Mouse (Mus musculus): ENCODE data around the gene Klk1. TPM values are rescaled to one million over a fixed set of nuclear protein-coding genes. Genes with fewer than 3 reads are reported as not detected.
"Not testable (repeated sequence)": the region's sequence is repeated elsewhere in the genome, so short reads cannot be mapped to it uniquely, and the experiment has no call there.

Klk1 gene
- polyA plus RNA-seq, 1 experiment, result 4,551 TPM

DNA sequence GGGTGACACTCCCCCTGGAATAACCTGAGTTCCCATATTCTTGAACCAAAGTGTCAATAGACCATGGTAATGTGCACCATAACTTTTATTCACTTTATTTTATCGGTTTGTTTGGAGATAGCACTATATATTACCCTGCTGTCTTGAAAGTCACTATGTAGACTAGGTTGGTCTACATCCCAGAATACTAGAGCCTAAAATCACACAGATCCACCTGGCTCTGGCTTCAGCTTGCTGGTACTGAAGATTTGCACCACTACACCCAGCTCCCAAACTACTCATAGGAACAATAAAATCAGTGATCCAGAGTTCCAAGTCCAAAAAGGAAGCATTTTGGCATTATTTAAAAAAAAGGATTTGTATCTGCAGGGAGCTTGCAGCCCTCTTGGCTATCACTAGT lies 9.5 kb upstream of the Klk1 start, which contains the start of gene Klk1b5:
Gene Klk1b5 (plus strand): TSS at position 301 of the 400 bp plus-strand sequence.
- DNase-seq, result no peak
- H3K27ac ChIP-seq (ENCODE audit: insufficient read depth, low read depth, low read length), result no peak within 1 kb of the TSS
- TF ChIP-seq POLR2A (IDR thresholded peaks at IDR 0.05; ENCODE audit: low read depth, low read length), result no peak
- TF ChIP-seq CTCF (conservative IDR thresholded peaks at IDR 0.05; ENCODE audit: insufficient read depth, insufficient read length, low read depth, low read length), result no peak
- WGBS, result 68% methylated on average over 1 of the region's 1 CpGs
- 0 out of 2 replicates have a peak, but pooled peaks cover 2% of the 10 kb centered on the region for H3K4me1 ChIP-seq (ENCODE audit: control insufficient read depth, insufficient read depth, low read length)
- H3K4me3 ChIP-seq (ENCODE audit: insufficient read depth, low read depth, low read length), result no peak within 1 kb of the TSS
- no peaks in the 10 kb centered on the region for H3K27me3 ChIP-seq (replicated peaks; ENCODE audit: control insufficient read depth, insufficient read depth, low read length)
- no peaks in the 10 kb centered on the region for H3K36me3 ChIP-seq (ENCODE audit: control insufficient read depth, insufficient read depth, low read length)

DNA sequence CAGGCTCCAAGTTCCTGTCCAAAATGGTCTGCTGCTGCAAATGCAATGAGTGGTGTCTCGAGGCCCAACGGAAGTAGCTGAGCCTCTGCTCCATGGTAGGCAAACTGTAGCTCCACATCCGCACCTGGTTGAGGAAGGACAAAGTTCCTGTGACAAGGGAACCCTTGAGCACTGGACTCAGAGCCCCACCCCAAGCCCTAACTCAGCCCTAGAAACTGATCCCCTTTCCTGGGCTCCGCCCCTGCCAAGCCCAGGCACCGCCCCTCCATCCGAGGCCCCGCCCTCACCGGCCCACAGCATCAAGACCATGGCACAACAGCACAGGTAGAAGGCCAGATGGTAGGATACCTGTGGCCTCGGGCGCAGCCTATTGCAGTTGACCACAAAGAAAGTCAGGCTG lies 3.6 kb upstream of the Klk1 start:
- H3K36me3 ChIP-seq (ENCODE audit: control insufficient read depth, insufficient read depth, low read length); DNase-seq; H3K27me3 ChIP-seq (replicated peaks; ENCODE audit: control insufficient read depth, insufficient read depth, low read length); H3K4me1 ChIP-seq (ENCODE audit: control insufficient read depth, insufficient read depth, low read length); H3K4me3 ChIP-seq (ENCODE audit: insufficient read depth, low read depth, low read length); H3K27ac ChIP-seq (ENCODE audit: insufficient read depth, low read depth, low read length): not testable (repeated sequence)
- WGBS, result 83% methylated on average over 9 of the region's 10 CpGs

DNA sequence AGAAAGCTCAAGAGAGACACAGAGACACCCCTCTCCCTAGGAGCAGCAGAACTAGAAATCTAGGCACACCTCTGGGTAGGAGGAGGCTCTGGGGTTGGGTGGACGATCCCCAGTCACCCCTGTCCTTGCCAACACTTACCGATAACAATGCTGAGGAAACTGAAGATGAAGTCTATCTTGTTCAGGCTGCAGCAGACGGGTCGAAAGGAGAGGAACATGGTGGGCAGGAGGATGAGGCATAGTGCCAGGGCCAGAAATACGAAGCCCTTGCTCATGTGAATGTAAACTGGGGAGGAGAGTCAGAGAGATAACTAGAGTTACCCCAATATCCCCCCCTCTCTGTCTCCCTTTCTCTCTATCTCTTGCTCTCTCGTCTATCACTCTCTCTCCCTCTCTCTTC lies 2.8 kb upstream of the Klk1 start:
- H3K4me3 ChIP-seq (ENCODE audit: insufficient read depth, low read depth, low read length); H3K36me3 ChIP-seq (ENCODE audit: control insufficient read depth, insufficient read depth, low read length); H3K27ac ChIP-seq (ENCODE audit: insufficient read depth, low read depth, low read length); H3K4me1 ChIP-seq (ENCODE audit: control insufficient read depth, insufficient read depth, low read length); DNase-seq; H3K27me3 ChIP-seq (replicated peaks; ENCODE audit: control insufficient read depth, insufficient read depth, low read length): not testable (repeated sequence)
- WGBS, result 82% methylated on average over 6 of the region's 6 CpGs

- 40% methylated on average over 3 of the region's 3 CpGs for WGBS
- H3K4me3 ChIP-seq (ENCODE audit: insufficient read depth, low read depth, low read length), result no peak within 1 kb of the TSS
- H3K4me1 ChIP-seq (ENCODE audit: control insufficient read depth, insufficient read depth, low read length), result no peaks in the 10 kb centered on the region
- H3K27ac ChIP-seq (ENCODE audit: insufficient read depth, low read depth, low read length), result peak within 1 kb of the TSS; percentile 9; the same call in 1 of the 2 replicates
- no peaks in the 10 kb centered on the region for H3K36me3 ChIP-seq (ENCODE audit: control insufficient read depth, insufficient read depth, low read length)
- no peaks in the 10 kb centered on the region for H3K27me3 ChIP-seq (replicated peaks; ENCODE audit: control insufficient read depth, insufficient read depth, low read length)
- peak; percentile 13 for DNase-seq
- TF ChIP-seq POLR2A (IDR thresholded peaks at IDR 0.05; ENCODE audit: low read depth, low read length) (no peak), CTCF (conservative IDR thresholded peaks at IDR 0.05; ENCODE audit: insufficient read depth, insufficient read length, low read depth, low read length) (no peak)
Measured at GRCm38 (mm10) chr7:44235909-44236308, 10.7 kb downstream of the Klk1 start, which contains the start of gene Gm36864. Gene Gm36864, plus strand, starts transcription at chr7:44236177.

DNA sequence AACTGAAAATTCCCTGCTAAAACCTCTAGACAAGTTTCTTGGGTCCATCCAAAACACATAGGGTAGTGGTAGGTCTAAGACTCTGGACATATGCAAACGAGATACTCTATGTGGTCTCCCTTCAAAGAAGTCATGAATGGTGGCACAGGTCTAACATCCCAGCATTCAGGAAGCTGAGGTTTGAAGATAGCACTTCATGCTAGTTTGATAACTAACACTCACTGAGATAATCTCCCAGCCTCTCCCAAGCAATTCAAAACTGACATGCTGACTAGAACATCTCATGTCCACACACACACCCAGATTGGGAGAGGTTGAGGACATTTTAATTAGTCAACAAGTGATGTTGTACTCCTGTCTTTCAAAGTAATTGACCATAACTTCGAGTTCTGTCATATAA lies 14.8 kb downstream of the Klk1 start:
- no peak for DNase-seq
- Histone ChIP-seq H3K36me3 (ENCODE audit: control insufficient read depth, insufficient read depth, low read length) (no peaks in the 10 kb centered on the region), H3K27ac (ENCODE audit: insufficient read depth, low read depth, low read length) (peak overlapping the region; percentile 89; the same call in 1 of the 2 replicates), H3K27me3 (replicated peaks; ENCODE audit: control insufficient read depth, insufficient read depth, low read length) (no peaks in the 10 kb centered on the region), H3K4me1 (ENCODE audit: control insufficient read depth, insufficient read depth, low read length) (no peaks in the 10 kb centered on the region), H3K4me3 (ENCODE audit: insufficient read depth, low read depth, low read length) (no peak overlapping the region)
- TF ChIP-seq CTCF (conservative IDR thresholded peaks at IDR 0.05; ENCODE audit: insufficient read depth, insufficient read length, low read depth, low read length), result no peak
- TF ChIP-seq POLR2A (IDR thresholded peaks at IDR 0.05; ENCODE audit: low read depth, low read length), result no peak
- 44% methylated on average over 2 of the region's 2 CpGs for WGBS

- TF ChIP-seq CTCF (conservative IDR thresholded peaks at IDR 0.05; ENCODE audit: insufficient read depth, insufficient read length, low read depth, low read length) (no peak), POLR2A (IDR thresholded peaks at IDR 0.05; ENCODE audit: low read depth, low read length) (no peak)
Measured at GRCm38 (mm10) chr7:44240712-44241111, 15.6 kb downstream of the Klk1 start.

DNA sequence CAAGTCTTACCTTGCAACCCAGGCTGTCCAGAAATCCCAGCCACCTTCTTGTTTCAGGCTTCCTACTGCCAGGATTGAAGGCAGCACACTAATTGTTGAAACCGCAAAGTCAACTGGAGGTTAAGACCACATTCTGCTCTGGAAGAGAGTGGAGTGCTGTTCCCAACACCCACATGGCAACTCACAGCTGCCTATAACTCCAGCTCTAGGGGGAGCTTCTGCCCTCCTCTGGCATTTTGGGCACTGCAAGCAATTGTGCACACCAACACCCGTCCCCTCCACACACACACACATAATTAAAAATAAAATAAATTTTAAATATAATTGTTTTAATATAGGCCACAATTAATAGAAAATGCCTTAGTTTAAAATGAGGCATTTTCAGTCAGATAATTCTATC lies 16.0 kb downstream of the Klk1 start:
- no peaks in the 10 kb centered on the region for H3K27me3 ChIP-seq (replicated peaks; ENCODE audit: control insufficient read depth, insufficient read depth, low read length)
- peak; percentile 41 for DNase-seq
- WGBS, result 57% methylated on average over 2 of the region's 2 CpGs
- peak overlapping the region; percentile 35 for H3K4me3 ChIP-seq (ENCODE audit: insufficient read depth, low read depth, low read length)
- TF ChIP-seq POLR2A (IDR thresholded peaks at IDR 0.05; ENCODE audit: low read depth, low read length), result no peak
- peak; percentile 44; the same call in 1 of the 2 replicates for TF ChIP-seq CTCF (conservative IDR thresholded peaks at IDR 0.05; ENCODE audit: insufficient read depth, insufficient read length, low read depth, low read length)
- no peaks in the 10 kb centered on the region for H3K36me3 ChIP-seq (ENCODE audit: control insufficient read depth, insufficient read depth, low read length)
- peaks cover 8% of the 10 kb centered on the region; the same call in 1 of the 2 replicates for H3K4me1 ChIP-seq (ENCODE audit: control insufficient read depth, insufficient read depth, low read length)
- H3K27ac ChIP-seq (ENCODE audit: insufficient read depth, low read depth, low read length), result peak overlapping the region; percentile 89

More at GRCm38 (mm10) chr7:44240712-44241111, 15.6 kb downstream of the Klk1 start:
- Histone ChIP-seq H3K36me3 (ENCODE audit: control insufficient read depth, insufficient read depth, low read length) (no peaks in the 10 kb centered on the region), H3K27ac (ENCODE audit: insufficient read depth, low read depth, low read length) (peak overlapping the region; percentile 89), H3K27me3 (replicated peaks; ENCODE audit: control insufficient read depth, insufficient read depth, low read length) (no peaks in the 10 kb centered on the region), H3K4me3 (ENCODE audit: insufficient read depth, low read depth, low read length) (peak overlapping the region; percentile 35), H3K4me1 (ENCODE audit: control insufficient read depth, insufficient read depth, low read length) (peaks cover 7% of the 10 kb centered on the region; the same call in 1 of the 2 replicates)
- 31% methylated on average over 1 of the region's 1 CpGs for WGBS
- DNase-seq, result peak; percentile 58

GRCm38 (mm10) chr7:44244080-44244479 lies 18.9 kb downstream of the Klk1 start:
- H3K4me1 ChIP-seq (ENCODE audit: control insufficient read depth, insufficient read depth, low read length), result peaks cover 8% of the 10 kb centered on the region; the same call in 1 of the 2 replicates
- H3K4me3 ChIP-seq (ENCODE audit: insufficient read depth, low read depth, low read length), result no peak overlapping the region
- H3K36me3 ChIP-seq (ENCODE audit: control insufficient read depth, insufficient read depth, low read length), result no peaks in the 10 kb centered on the region
- H3K27ac ChIP-seq (ENCODE audit: insufficient read depth, low read depth, low read length), result no peak overlapping the region
- 41% methylated on average over 1 of the region's 1 CpGs for WGBS
- TF ChIP-seq CTCF (conservative IDR thresholded peaks at IDR 0.05; ENCODE audit: insufficient read depth, insufficient read length, low read depth, low read length) (no peak), POLR2A (IDR thresholded peaks at IDR 0.05; ENCODE audit: low read depth, low read length) (no peak)
- no peak for DNase-seq
- no peaks in the 10 kb centered on the region for H3K27me3 ChIP-seq (replicated peaks; ENCODE audit: control insufficient read depth, insufficient read depth, low read length)
